Mouse (Mus musculus) bone marrow macrophage, adult 2 months (primary cell): ENCODE measurements around the gene Me1.

Source experiments
- CTCF ChIP-seq: IDR thresholded peaks from 2 replicates; pipeline ENCODE4 v1.5.1; 2012; ENCODE audit warnings: low read depth, mild to moderate bottlenecking, low read length, moderate library complexity
- POLR2A ChIP-seq: IDR thresholded peaks from 2 replicates; pipeline ENCODE4 v1.6.1; 2012; ENCODE audit warnings: mild to moderate bottlenecking, low read depth, low read length, borderline replicate concordance

- no peak for TF ChIP-seq POLR2A
- no peak for TF ChIP-seq CTCF
Observed at GRCm38 (mm10) chr9:86569314-86569910, 126.3 kb downstream of the Me1 start.
